Mouse (Mus musculus) left cerebral cortex, postnatal 25 days (tissue): ENCODE measurements at regions not wholly inside any gene's neighbourhood (a gene's known extent, or its start where the extent isn't known, plus 50 kb on each side); places are given as distances from the start of the nearest gene placed in this dataset.

ENCODE experiments used
- DNase-seq, 2 experiments: peaks; one replicate each; pipeline ENCODE4 v3.0.0; 2022; ENCODE audit warnings: low spot score in 2 of 2, mixed read lengths in 1 of 2
- intact Hi-C: fragments of 180-260 bp; cut with DNase I; formaldehyde crosslinking; loops from one replicate; pipeline ENCODE4 v1.15.1; 2025

- intact Hi-C loops: loop anchor here (1.0 kb wide), 1 partner anchor 37 kb away; no protein-coding TSS in a partner anchor
- peak; percentile 6 to 77 for DNase-seq
Measured at GRCm38 (mm10) chr11:64369516-64369915, 65.6 kb upstream of the Hs3st3a1 start.

- intact Hi-C loops: no loop called here
- no peak for DNase-seq
Measured at GRCm38 (mm10) chr11:64335456-64335855, 99.7 kb upstream of the Hs3st3a1 start.

GRCm38 (mm10) chr11:64332406-64332805, 102.7 kb upstream of the Hs3st3a1 start:
- DNase-seq: no peak

GRCm38 (mm10) chr11:64331811-64332210, 103.3 kb upstream of the Hs3st3a1 start:
- DNase-seq: peak; percentile 20 to 90
- intact Hi-C loops: loop anchor here (1.0 kb wide), 2 partner anchors 37 to 64 kb away; no protein-coding TSS in a partner anchor

More at GRCm38 (mm10) chr11:64332406-64332805, 102.7 kb upstream of the Hs3st3a1 start:
- intact Hi-C loops: loop anchor here (1.0 kb wide), 2 partner anchors 37 to 64 kb away; no protein-coding TSS in a partner anchor

- intact Hi-C loops: no loop called here
Measured at GRCm38 (mm10) chr11:64329129-64329528, 106.0 kb upstream of the Hs3st3a1 start.

GRCm38 (mm10) chr11:64327771-64328170, 107.4 kb upstream of the Hs3st3a1 start:
- intact Hi-C loops: no loop called here
- DNase-seq: no peak

More at GRCm38 (mm10) chr11:64329129-64329528, 106.0 kb upstream of the Hs3st3a1 start:
- no peak for DNase-seq

DNA sequence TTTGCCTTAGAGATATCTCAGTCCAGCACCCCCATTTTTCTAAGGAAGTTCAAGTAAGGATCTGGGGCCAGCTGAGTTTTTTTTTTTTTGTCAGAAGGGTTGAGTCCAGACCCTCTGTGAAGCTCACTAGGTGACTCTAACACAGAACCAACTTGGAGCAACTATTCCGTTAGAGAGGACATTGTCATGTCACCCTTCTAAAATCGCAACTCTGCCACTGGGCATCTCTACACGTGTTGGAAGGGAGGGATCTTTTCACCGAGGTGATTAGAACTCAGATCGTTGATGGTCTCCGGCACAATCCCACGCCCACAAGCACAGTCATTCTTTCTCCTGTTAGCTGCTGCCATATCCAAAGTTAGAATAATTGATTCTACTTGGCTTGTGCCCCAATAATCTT, 108.5 kb upstream of the Hs3st3a1 start:
- DNase-seq: no peak
- intact Hi-C loops: no loop called here

DNA sequence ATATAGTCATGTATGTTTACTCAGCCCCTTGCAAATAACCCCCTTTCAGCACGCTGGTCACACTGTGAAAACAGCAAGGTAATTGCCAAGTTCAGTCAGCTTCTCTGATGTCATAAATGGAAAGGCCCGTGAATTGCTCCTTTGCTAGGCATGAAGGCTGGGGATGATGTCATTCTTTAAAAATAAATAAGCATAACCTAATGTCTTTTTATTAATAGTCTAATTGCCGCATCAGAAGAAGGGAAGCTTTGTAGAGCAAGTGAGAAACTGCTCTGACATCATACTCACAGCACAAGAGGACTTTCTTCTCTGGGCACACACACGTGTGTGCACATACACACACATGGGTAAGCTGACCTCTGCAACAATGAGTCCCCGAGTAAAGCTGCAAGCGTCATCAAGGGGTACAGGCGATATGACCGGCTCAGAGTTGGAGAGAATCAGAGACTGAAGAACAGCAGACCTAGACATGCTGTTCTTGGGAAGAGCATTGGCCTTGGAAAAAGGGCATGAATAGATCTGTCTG, 113.2 kb upstream of the Hs3st3a1 start:
- DNase-seq: no peak
- intact Hi-C loops: no loop called here

GRCm38 (mm10) chr11:64317458-64317857, 117.7 kb upstream of the Hs3st3a1 start:
- intact Hi-C loops: no loop called here
- no peak for DNase-seq

DNA sequence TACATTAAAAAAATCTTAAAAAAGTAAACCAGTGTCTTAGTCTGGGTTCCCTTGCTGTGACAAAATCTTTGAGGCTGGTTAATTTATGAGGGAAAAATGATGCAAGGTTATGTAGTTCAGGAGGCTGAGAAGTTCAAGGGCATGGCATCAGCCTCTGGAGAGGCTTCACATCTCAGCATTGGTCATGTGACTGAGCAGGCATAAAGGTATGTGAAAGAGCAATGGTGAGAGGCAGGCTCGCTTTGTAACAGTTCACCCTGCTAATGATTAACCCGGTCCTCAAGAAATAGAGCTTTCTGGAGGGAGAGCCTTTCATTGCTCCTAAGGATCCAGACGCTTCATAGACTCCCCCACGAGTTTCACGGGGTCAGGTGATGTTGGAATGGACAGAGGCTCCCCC, 120.1 kb upstream of the Hs3st3a1 start:
- DNase-seq: no peak
- intact Hi-C loops: no loop called here

DNA sequence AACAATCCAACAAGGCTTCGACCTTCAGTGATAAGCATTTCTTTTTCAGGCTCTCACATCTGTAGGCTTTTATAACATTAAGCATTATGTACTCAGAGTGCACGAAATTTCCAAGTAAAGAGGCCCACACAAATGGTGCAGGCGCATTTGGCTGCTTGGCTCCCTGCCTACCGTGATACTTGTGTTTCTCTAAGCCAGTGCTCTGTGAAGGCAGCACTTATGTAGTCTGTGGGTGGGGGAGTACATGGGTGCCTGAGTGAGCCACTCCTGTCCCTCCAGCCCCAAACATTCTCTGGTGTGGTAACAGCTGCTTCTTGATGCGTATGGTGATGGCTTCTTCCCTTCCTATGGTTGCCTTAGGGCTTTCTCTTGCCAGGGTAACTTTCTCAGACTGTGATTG, 121.9 kb upstream of the Hs3st3a1 start:
- intact Hi-C loops: no loop called here
- peak in 1 of 2 experiments; percentile 40 for DNase-seq

- intact Hi-C loops: no loop called here
- DNase-seq: no peak
Measured at GRCm38 (mm10) chr11:64309881-64310280, 125.3 kb upstream of the Hs3st3a1 start.

DNA sequence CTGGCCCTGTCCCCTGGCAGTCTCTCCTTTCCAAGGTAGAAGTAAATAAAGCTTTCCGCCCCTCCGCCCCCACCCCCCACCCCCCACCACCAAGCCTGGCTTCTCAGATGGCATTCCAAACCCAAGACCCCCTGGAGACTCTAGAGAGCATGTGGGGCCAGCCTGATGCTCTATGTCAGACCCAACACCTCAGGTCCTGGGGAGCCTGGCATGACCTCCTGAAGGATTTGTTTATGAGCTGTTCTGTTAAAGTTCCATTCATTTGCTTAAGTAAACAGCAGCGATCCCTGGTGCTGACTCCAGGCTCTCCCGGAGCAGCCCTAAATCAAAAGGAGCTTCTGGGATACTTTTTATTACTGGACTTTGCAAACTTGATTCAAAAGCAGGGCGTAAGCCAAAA, 137.3 kb upstream of the Hs3st3a1 start:
- intact Hi-C loops: no loop called here
- DNase-seq: no peak

- intact Hi-C loops: no loop called here
Measured at GRCm38 (mm10) chr11:64288236-64288635, 146.9 kb upstream of the Hs3st3a1 start.

DNA sequence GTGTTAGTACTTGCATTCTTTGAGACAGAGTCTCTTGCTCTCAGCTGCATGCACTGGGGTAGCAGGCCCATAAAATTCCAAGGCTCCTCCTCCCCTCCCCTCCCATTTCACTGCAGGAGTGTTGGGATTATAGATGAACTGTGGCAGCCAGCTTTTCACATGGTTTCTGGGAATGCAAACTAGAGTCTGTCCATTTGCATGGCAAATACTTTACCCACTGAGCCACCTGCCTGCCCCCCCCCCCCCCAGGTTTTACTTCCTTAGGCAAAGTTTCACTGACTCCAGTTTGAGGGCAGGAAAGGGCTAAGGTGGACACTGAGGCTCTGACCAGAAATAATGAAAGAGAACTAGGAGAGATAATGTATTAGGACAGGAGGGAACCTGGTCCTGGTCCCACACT, 147.6 kb upstream of the Hs3st3a1 start:
- no peak for DNase-seq
- intact Hi-C loops: no loop called here

More at GRCm38 (mm10) chr11:64288236-64288635, 146.9 kb upstream of the Hs3st3a1 start:
- DNase-seq: no peak

DNA sequence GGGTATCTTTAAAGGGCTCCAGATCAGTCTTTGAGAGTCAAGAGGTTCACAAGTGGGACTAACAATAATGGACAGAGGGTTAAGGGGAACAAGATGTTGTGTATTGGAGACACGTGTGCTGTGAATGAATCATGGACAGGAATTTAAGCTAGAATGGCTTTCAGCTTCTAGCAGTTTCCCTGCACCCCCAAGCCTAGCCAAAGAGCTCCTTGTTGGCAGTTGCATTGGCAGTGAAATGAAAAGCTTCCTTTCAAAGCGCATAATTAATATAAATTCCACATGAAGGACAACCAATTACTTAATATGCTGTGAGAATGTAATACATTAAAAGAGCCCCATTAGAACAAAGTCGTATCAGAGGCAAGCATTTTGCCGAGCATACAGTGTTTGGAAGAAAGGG, 153.4 kb upstream of the Hs3st3a1 start:
- intact Hi-C loops: no loop called here

DNA sequence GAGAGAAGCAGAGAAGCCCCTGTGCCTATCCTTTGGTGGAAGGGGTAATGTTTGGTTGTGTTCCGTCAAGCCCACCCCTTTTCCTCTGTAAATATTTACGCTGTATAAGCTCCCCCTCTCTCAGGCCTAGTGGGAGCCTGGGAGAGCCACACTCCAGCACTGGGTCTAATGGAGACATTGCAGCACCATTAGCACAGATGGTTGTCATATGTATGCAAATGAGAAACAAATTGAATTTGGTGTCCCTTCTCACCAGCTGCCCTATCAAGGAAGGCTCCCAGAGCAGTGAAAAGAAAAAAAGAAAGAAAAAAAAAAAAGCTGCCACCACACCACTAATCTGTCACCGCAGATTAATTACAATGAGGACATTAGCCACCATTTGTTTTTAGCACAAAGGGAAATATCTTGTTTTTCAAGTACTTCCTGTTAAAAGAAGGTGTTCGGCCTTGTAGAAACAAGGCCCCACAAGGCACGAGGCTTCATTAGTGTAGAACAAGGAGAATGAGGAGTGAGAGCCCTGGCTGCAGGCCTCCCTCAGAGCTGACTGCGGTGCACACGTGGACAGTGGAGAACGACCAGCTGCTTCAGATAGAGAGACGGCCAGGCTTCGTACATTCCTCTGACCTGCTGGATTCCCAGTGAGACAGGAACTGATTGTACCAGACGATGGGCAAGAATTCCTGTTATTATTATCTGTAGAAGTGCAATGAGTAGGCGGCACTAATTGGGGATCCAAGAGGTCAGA, 156.7 kb upstream of the Hs3st3a1 start:
- DNase-seq: no peak
- intact Hi-C loops: no loop called here

More for the DNA sequence above, 153.4 kb upstream of the Hs3st3a1 start:
- no peak for DNase-seq

DNA sequence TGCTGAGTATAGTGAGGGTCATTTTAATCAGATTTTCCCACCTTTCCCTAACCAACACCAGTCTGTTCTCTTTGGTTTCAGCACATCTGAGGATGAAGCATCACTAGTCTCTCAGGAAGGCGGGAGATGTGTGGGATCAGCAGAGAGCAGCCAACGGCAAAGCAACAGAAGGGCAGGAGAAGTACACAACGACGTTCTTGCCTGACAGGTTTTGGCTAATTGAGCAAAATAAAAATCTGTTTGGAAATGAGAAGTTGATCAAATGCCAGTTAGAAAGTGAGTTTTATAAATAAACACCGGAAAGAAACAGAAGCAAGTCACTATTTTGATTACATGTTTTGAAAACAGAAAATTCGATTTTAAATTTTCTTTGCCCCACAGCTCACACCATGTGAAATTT, 161.4 kb upstream of the Hs3st3a1 start:
- intact Hi-C loops: no loop called here
- no peak for DNase-seq

DNA sequence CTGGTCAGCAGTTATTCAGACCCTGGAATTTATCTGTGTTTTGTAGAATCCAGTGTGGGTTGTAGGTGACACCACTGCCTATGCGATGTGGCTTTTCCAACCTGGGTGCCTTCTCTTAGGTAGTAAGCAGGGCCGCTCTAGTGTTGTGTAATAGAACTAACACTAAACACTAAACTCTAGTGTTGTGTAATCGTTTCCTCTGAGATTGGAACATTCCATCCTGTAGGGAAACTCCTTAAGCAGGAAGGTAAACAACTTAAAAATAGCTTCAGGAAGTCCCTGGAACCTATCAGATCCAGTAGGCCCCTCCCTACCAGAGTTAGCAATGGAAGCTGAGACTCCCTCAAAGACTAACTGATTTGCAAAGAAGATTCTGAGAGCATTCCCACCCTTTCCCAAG, 161.9 kb upstream of the Hs3st3a1 start:
- no peak for DNase-seq
- intact Hi-C loops: no loop called here

DNA sequence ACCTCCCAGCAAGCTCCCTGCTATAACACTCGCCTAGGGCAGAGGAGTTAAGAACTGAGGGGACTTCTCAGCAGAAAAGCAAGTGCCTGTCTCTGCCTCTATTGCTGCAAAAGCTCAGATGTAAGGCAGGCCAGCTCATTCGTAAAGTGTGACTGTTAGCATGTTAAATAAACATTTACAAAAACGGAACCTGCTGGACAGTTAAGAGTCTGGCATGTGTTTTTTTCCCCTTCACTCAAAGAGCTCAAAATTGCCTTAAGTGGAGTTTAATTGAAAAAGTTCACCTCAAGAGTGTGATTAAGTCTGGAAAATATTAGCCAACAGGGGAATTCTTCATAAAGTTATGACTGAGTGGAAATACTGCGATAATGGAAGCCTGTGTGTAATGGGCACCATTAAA, 167.0 kb upstream of the Hs3st3a1 start:
- intact Hi-C loops: no loop called here
- DNase-seq: no peak

DNA sequence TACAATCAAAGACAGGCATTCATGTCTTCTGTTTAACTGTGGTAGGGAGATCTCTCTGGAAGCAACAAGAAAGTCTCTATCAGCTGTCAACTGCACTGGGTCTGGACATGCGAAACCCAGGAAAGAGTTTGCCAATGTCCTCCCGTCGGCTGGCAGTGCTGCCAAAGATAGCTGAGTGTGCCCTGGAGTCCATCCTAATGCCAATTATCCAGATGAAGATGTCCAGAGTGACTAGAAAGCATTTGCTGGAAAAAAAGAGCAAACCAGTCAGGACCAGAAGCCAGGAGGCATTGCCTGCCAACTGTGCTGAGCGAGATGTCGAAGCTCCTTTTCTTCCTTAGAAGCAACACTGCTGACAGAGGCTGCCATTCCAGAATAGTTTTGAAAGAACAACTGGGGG, 167.6 kb upstream of the Hs3st3a1 start:
- intact Hi-C loops: no loop called here
- no peak for DNase-seq
